Mouse (Mus musculus): ENCODE measurements around the gene Fads3. TPM values are rescaled to one million over a fixed set of nuclear protein-coding genes. Genes with fewer than 3 reads are reported as not detected.
A peak's percentile ranks its signal among the peaks of the same experiment; 100 is the strongest.

Gene Fads3
- total and polyA plus RNA-seq, 2 experiments: 1.4 to 4.8 TPM

- Histone ChIP-seq H3K4me3 (ENCODE audit: insufficient read depth, low read depth, low read length) (no peak overlapping the region), H3K27ac (replicated peaks; ENCODE audit: insufficient read depth, low read depth, low read length) (peak overlapping the region; percentile 4; the same call in 1 of the 2 replicates), H3K27me3 (ENCODE audit: control insufficient read depth, insufficient read depth, low read length) (no peaks in the 10 kb centered on the region), H3K36me3 (ENCODE audit: control insufficient read depth, insufficient read depth, low read length) (peaks cover 72% of the 10 kb centered on the region), H3K9ac (ENCODE audit: low read depth, low read length) (peak overlapping the region; percentile 19), H3K4me1 (ENCODE audit: control insufficient read depth, insufficient read depth, low read length) (peaks cover 52% of the 10 kb centered on the region), H3K79me2 (ENCODE audit: control insufficient read depth, insufficient read depth, low read length) (no peaks in the 10 kb centered on the region)
- no peak for TF ChIP-seq CTCF (IDR thresholded peaks at IDR 0.05; ENCODE audit: low read depth, low read length)
- TF ChIP-seq POLR2A (IDR thresholded peaks at IDR 0.05; ENCODE audit: extremely low read depth, insufficient read depth, low read length): no peak
- no peak for DNase-seq (ENCODE audit: extremely low read depth, low read depth, low spot score)
- WGBS: 75% methylated on average over 10 of the region's 10 CpGs
These were observed 23.0 kb downstream of the Fads3 start for GRCm38 (mm10) chr19:10064173-10065012.

GRCm38 (mm10) chr19:10065465-10066188 lies 24.3 kb downstream of the Fads3 start:
- H3K4me1 ChIP-seq (ENCODE audit: control insufficient read depth, insufficient read depth, low read length): peaks cover 55% of the 10 kb centered on the region
- H3K27ac ChIP-seq (replicated peaks; ENCODE audit: insufficient read depth, low read depth, low read length): peak overlapping the region; percentile 37
- peak overlapping the region; percentile 29; the same call in 1 of the 2 replicates for H3K9ac ChIP-seq (ENCODE audit: low read depth, low read length)
- WGBS: 72% methylated on average over 5 of the region's 5 CpGs
- H3K79me2 ChIP-seq (ENCODE audit: control insufficient read depth, insufficient read depth, low read length): 0 out of 2 replicates have a peak, but pooled peaks cover 4% of the 10 kb centered on the region
- H3K27me3 ChIP-seq (ENCODE audit: control insufficient read depth, insufficient read depth, low read length): no peaks in the 10 kb centered on the region
- no peak for DNase-seq (ENCODE audit: extremely low read depth, low read depth, low spot score)
- H3K36me3 ChIP-seq (ENCODE audit: control insufficient read depth, insufficient read depth, low read length): peaks cover 85% of the 10 kb centered on the region
- TF ChIP-seq POLR2A (IDR thresholded peaks at IDR 0.05; ENCODE audit: extremely low read depth, insufficient read depth, low read length): no peak
- no peak for TF ChIP-seq CTCF (IDR thresholded peaks at IDR 0.05; ENCODE audit: low read depth, low read length)
- no peak overlapping the region for H3K4me3 ChIP-seq (ENCODE audit: insufficient read depth, low read depth, low read length)

- no peak overlapping the region for H3K4me3 ChIP-seq (ENCODE audit: insufficient read depth, low read depth, low read length)
- no peak for DNase-seq (ENCODE audit: extremely low read depth, low read depth, low spot score)
- H3K9ac ChIP-seq (ENCODE audit: low read depth, low read length): peak overlapping the region; percentile 29; the same call in 1 of the 2 replicates
- peaks cover 52% of the 10 kb centered on the region for H3K4me1 ChIP-seq (ENCODE audit: control insufficient read depth, insufficient read depth, low read length)
- 0 out of 2 replicates have a peak, but pooled peaks cover 4% of the 10 kb centered on the region for H3K79me2 ChIP-seq (ENCODE audit: control insufficient read depth, insufficient read depth, low read length)
- H3K27ac ChIP-seq (replicated peaks; ENCODE audit: insufficient read depth, low read depth, low read length): peak overlapping the region; percentile 37
- H3K27me3 ChIP-seq (ENCODE audit: control insufficient read depth, insufficient read depth, low read length): no peaks in the 10 kb centered on the region
- WGBS: 81% methylated on average over 4 of the region's 4 CpGs
- H3K36me3 ChIP-seq (ENCODE audit: control insufficient read depth, insufficient read depth, low read length): peaks cover 88% of the 10 kb centered on the region
- TF ChIP-seq POLR2A (IDR thresholded peaks at IDR 0.05; ENCODE audit: extremely low read depth, insufficient read depth, low read length) (no peak), CTCF (IDR thresholded peaks at IDR 0.05; ENCODE audit: low read depth, low read length) (no peak)
These were observed 24.8 kb downstream of the Fads3 start for GRCm38 (mm10) chr19:10066189-10066500.

- H3K27me3 ChIP-seq (ENCODE audit: control insufficient read depth, insufficient read depth, low read length): no peaks in the 10 kb centered on the region
- no peak overlapping the region for H3K4me3 ChIP-seq (ENCODE audit: insufficient read depth, low read depth, low read length)
- TF ChIP-seq CTCF (IDR thresholded peaks at IDR 0.05; ENCODE audit: low read depth, low read length) (no peak), POLR2A (IDR thresholded peaks at IDR 0.05; ENCODE audit: extremely low read depth, insufficient read depth, low read length) (no peak)
- WGBS: 73% methylated on average over 3 of the region's 3 CpGs
- no peak for DNase-seq (ENCODE audit: extremely low read depth, low read depth, low spot score)
- H3K79me2 ChIP-seq (ENCODE audit: control insufficient read depth, insufficient read depth, low read length): 0 out of 2 replicates have a peak, but pooled peaks cover 4% of the 10 kb centered on the region
- H3K4me1 ChIP-seq (ENCODE audit: control insufficient read depth, insufficient read depth, low read length): peaks cover 51% of the 10 kb centered on the region
- H3K36me3 ChIP-seq (ENCODE audit: control insufficient read depth, insufficient read depth, low read length): peaks cover 87% of the 10 kb centered on the region
- H3K9ac ChIP-seq (ENCODE audit: low read depth, low read length): no peak overlapping the region
- H3K27ac ChIP-seq (replicated peaks; ENCODE audit: insufficient read depth, low read depth, low read length): peak overlapping the region; percentile 37
These were observed 25.1 kb downstream of the Fads3 start for GRCm38 (mm10) chr19:10066502-10066901.

GRCm38 (mm10) chr19:10067701-10068100 lies 26.3 kb downstream of the Fads3 start:
- no peaks in the 10 kb centered on the region for H3K27me3 ChIP-seq (ENCODE audit: control insufficient read depth, insufficient read depth, low read length)
- no peak overlapping the region for H3K9ac ChIP-seq (ENCODE audit: low read depth, low read length)
- peaks cover 80% of the 10 kb centered on the region for H3K36me3 ChIP-seq (ENCODE audit: control insufficient read depth, insufficient read depth, low read length)
- 68% methylated on average over 7 of the region's 7 CpGs for WGBS
- no peak overlapping the region for H3K4me3 ChIP-seq (ENCODE audit: insufficient read depth, low read depth, low read length)
- 0 out of 2 replicates have a peak, but pooled peaks cover 4% of the 10 kb centered on the region for H3K79me2 ChIP-seq (ENCODE audit: control insufficient read depth, insufficient read depth, low read length)
- TF ChIP-seq CTCF (IDR thresholded peaks at IDR 0.05; ENCODE audit: low read depth, low read length): no peak
- TF ChIP-seq POLR2A (IDR thresholded peaks at IDR 0.05; ENCODE audit: extremely low read depth, insufficient read depth, low read length): no peak
- DNase-seq (ENCODE audit: extremely low read depth, low read depth, low spot score): no peak
- H3K27ac ChIP-seq (replicated peaks; ENCODE audit: insufficient read depth, low read depth, low read length): no peak overlapping the region
- peaks cover 47% of the 10 kb centered on the region for H3K4me1 ChIP-seq (ENCODE audit: control insufficient read depth, insufficient read depth, low read length)

Data from liver, adult 2 months (tissue).